Mouse (Mus musculus) lung, postnatal 4 days (tissue): ENCODE measurements around the gene Prss12.

Source experiments
- DNase-seq, 2 experiments: peaks; one replicate each; pipeline ENCODE4 v3.0.0; 2021

Prss12 gene

GRCm38 (mm10) chr3:123537279-123537678 is 90.6 kb downstream of the Prss12 start:
- no peak for DNase-seq

DNA sequence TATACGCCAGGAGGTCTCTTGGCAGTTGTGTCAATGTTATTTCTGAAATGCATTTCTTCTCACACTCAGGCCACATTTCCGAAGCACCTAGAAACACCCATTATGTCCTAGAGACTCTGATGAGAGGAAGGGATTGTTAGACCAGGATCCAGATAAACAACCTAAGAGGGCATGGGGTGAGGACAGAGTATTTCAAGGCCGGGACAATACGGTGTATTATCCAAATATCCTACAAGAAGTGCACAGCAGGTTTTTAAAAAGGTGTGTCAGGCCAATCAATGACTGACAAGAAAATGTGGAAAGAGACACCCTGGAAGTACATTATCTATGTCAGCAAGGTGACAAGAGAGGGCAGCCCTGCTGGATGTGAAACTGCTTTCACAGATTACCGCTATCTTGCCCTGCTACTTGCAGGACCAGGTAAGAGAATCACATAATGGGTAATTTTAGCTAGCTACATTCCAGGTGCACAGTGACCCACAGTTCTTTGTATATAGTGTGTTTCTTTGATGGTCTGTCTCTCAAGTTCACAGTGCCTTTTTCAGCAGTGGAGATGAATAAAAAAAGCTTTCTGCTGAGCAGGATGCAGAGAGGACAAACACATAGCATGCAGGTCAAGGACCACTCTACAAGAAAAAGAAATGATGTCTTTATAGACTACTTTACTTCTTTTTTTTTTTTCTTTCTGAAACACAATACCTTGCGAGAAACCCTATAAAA is 97.0 kb downstream of the Prss12 start:
- DNase-seq = no peak

- DNase-seq = no peak
These were observed 103.8 kb downstream of the Prss12 start for GRCm38 (mm10) chr3:123550487-123550886.

DNA sequence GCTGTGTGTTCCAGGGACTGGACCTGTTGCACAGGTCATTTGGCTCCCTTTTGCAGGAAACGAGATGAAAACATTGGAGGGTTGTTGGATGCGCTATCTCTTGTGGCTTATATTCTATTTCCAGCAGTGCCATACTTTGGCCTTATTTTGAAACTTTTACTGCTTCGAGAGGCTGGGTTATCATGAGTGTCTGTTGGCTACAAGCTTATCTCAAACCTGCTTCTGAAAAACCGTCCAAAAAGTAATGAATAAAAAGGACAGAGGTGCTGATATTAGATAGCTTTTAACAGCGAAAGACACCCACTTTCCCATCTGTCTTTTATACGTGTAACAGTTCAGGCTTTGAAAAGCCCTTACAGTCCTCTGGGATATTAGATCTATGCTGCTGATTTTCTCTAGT is 107.2 kb downstream of the Prss12 start:
- DNase-seq = no peak

DNA sequence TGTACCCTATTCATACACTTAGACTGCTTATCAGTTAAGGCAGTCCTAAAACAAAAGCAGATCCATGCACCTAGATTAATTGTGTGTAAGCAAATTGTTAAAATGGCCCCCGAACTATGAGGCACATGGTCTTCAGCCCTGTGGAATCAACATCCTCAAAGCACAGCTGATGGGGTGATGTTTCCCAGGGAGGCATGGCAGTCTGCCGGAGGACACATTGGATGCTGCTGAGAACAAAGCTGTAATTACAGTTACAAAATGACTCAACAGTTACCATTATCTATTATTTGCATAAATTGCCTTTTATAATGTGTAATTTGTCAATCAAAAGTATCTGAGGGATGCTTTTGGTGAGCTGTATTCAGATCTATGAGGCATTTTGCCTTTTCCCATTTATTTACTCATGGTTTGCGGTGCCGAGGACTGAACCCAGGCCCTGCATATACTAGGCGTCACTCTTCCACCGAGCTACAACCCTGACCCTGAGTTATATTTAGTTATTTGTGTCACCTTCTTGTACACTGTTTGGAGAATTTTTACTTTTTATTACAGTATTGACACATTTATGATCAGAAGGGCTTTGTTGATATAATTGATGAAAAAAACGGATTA is 108.6 kb downstream of the Prss12 start:
- DNase-seq = no peak
